Mouse (Mus musculus): ENCODE data around the gene Ube2t. TPM values are rescaled to one million over a fixed set of nuclear protein-coding genes. Genes with fewer than 3 reads are reported as not detected.

The Ube2t gene
- polyA plus RNA-seq, 1 experiment from 2014 or later: 23.0 TPM

Other genes starting within 250 kb of the Ube2t start
- gene Ppp1r12b, start 6.6 kb upstream of the Ube2t start, polyA plus RNA-seq (2014; fragmentation: Nextera tagmentation; extraction: Ambion mirVana): 9.4 and 11.8 TPM in 2 replicates
- 7.0 and 7.5 TPM in 2 replicates for gene Lgr6, start 142.7 kb downstream of the Ube2t start, polyA plus RNA-seq (2014; fragmentation: Nextera tagmentation; extraction: Ambion mirVana)
- 2.1 and 2.7 TPM in 2 replicates for gene Ptpn7, start 170.1 kb downstream of the Ube2t start, polyA plus RNA-seq (2014; fragmentation: Nextera tagmentation; extraction: Ambion mirVana)
- gene Arl8a, start 184.3 kb downstream of the Ube2t start, polyA plus RNA-seq (2014; fragmentation: Nextera tagmentation; extraction: Ambion mirVana): 73.8 and 74.7 TPM in 2 replicates
- gene Gpr37l1, start 205.1 kb downstream of the Ube2t start, polyA plus RNA-seq (2014; fragmentation: Nextera tagmentation; extraction: Ambion mirVana): 0.34 and 0.47 TPM in 2 replicates